Mouse (Mus musculus) kidney, postnatal 0 days (tissue): ENCODE measurements around the gene Arpp19. TPM values are rescaled to one million over a fixed set of nuclear protein-coding genes. Genes with fewer than 3 reads are reported as not detected.

Experiments used
- ATAC-seq: fragments of 200-750 bp; cut with Nextera tagmentation; replicated peaks from 2 replicates; pipeline ENCODE4 v1.8.0; 2017; ENCODE audit warnings: low read depth, moderate number of reproducible peaks, moderate TSS enrichment, moderate library complexity; ENCODE audit not compliant: low FRiP score
- DNase-seq: peaks from one replicate; pipeline ENCODE4 v3.0.0-alpha.2; 2016; ENCODE audit warnings: low spot score
- H3K27ac ChIP-seq: fragments of 300-500 bp; sonication (generic); 2 replicates; pipeline ENCODE4 v1.5.1; 2014; ENCODE audit warnings: mild to moderate bottlenecking
- H3K27me3 ChIP-seq: fragments of 300-500 bp; sonication (generic); 2 replicates; pipeline ENCODE4 v1.6.1; 2014; ENCODE audit warnings: low read length, mixed read lengths; ENCODE audit not compliant: insufficient read depth
- H3K36me3 ChIP-seq: fragments of 300-500 bp; sonication (generic); 2 replicates; pipeline ENCODE4 v1.6.1; 2014; ENCODE audit warnings: low read length, mixed read lengths; ENCODE audit not compliant: insufficient read depth
- H3K4me1 ChIP-seq: fragments of 300-500 bp; sonication (generic); replicated peaks from 2 replicates; pipeline ENCODE4 v1.6.1; 2014; ENCODE audit warnings: antibody characterized with exemption, low read length, mixed read lengths; ENCODE audit not compliant: insufficient read depth
- H3K4me2 ChIP-seq: fragments of 300-500 bp; sonication (generic); 2 replicates; pipeline ENCODE4 v1.6.1; 2014; ENCODE audit warnings: mild to moderate bottlenecking, low read length, moderate library complexity, mixed read lengths
- H3K4me3 ChIP-seq: fragments of 300-500 bp; sonication (generic); replicated peaks from 2 replicates; pipeline ENCODE4 v1.5.1; 2014; ENCODE audit warnings: low read depth, low read length
- H3K9ac ChIP-seq: fragments of 300-500 bp; sonication (generic); 2 replicates; pipeline ENCODE4 v1.6.1; 2014; ENCODE audit warnings: low read depth, low read length
- H3K9me3 ChIP-seq: fragments of 300-500 bp; sonication (generic); replicated peaks from 2 replicates; pipeline ENCODE4 v1.6.1; 2016; ENCODE audit warnings: low read length, inconsistent platforms, mixed read lengths
- CTCF ChIP-seq: IDR thresholded peaks from 2 replicates; pipeline ENCODE4 v1.5.1; 2016; ENCODE audit warnings: antibody characterized with exemption, low read depth, mild to moderate bottlenecking, moderate library complexity
- WGBS: fragments of 180-500 bp; shearing (Covaris S2); extraction: QIAGEN DNeasy Blood & Tissue Kit; methylation state at CpG from one replicate; pipeline ENCODE4 v1.1.7; 2014; 5-methylcytosine and 5-hydroxymethylcytosine counted together
- polyA plus RNA-seq: library from polyadenylated mRNA; unstranded; fragments of >200 nt; fragmentation: Nextera tagmentation; extraction: Ambion mirVana; gene quantifications from 2 replicates; pipeline ENCODE4 v1.2.1, GENCODE M21; 2015

The Arpp19 gene
- polyA plus RNA-seq, 1 experiment from 2014 or later = 366 TPM

DNA sequence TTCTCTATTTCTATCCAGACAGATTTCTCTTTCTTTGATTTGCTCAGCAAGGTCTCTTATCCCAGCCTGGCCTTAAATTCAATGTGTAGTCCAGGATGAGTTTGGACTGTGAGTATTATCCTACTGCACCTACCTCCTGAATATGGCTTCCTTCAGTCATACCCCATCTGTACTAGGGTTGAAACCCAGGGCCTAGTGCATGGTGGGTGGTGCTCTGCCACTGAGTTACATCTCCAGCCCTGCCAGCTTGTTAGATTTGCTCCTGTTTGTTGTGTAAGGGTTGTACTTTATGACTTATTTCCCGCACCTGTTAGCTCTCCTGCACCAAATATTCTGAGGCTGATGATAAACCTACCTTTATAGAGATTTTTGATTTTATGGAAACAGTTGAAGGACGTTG lies 5.8 kb downstream of the Arpp19 start:
- no peak for DNase-seq
- TF ChIP-seq CTCF = no peak
- H3K4me3 ChIP-seq = no peak overlapping the region
- WGBS = 82% methylated on average over 2 of the region's 2 CpGs
- H3K27me3 ChIP-seq = no peaks in the 10 kb centered on the region
- no peak overlapping the region for H3K9ac ChIP-seq
- H3K4me2 ChIP-seq = no peak overlapping the region
- H3K4me1 ChIP-seq = 0 out of 2 replicates have a peak, but pooled peaks cover 4% of the 10 kb centered on the region
- no peak for ATAC-seq
- no peaks in the 10 kb centered on the region for H3K9me3 ChIP-seq
- H3K27ac ChIP-seq = no peak overlapping the region
- no peaks in the 10 kb centered on the region for H3K36me3 ChIP-seq

- H3K9ac ChIP-seq = no peak overlapping the region
- no peak overlapping the region for H3K4me2 ChIP-seq
- H3K4me3 ChIP-seq = no peak overlapping the region
- H3K4me1 ChIP-seq = no peaks in the 10 kb centered on the region
- ATAC-seq (no peak), DNase-seq (no peak)
- H3K27me3 ChIP-seq = no peaks in the 10 kb centered on the region
- no peak for TF ChIP-seq CTCF
- H3K36me3 ChIP-seq = no peaks in the 10 kb centered on the region
- no peak overlapping the region for H3K27ac ChIP-seq
- H3K9me3 ChIP-seq = no peaks in the 10 kb centered on the region
Measured at GRCm38 (mm10) chr9:75047079-75047478, 9.7 kb downstream of the Arpp19 start.

- WGBS = 76% methylated on average over 3 of the region's 3 CpGs
- H3K36me3 ChIP-seq = no peaks in the 10 kb centered on the region
- H3K27ac ChIP-seq = no peak overlapping the region
- ATAC-seq (no peak), DNase-seq (no peak)
- no peak overlapping the region for H3K9ac ChIP-seq
- H3K9me3 ChIP-seq = no peaks in the 10 kb centered on the region
- no peak overlapping the region for H3K4me3 ChIP-seq
- no peaks in the 10 kb centered on the region for H3K4me1 ChIP-seq
- no peaks in the 10 kb centered on the region for H3K27me3 ChIP-seq
- no peak overlapping the region for H3K4me2 ChIP-seq
- no peak for TF ChIP-seq CTCF
Measured at GRCm38 (mm10) chr9:75049100-75049499, 11.7 kb downstream of the Arpp19 start.

DNA sequence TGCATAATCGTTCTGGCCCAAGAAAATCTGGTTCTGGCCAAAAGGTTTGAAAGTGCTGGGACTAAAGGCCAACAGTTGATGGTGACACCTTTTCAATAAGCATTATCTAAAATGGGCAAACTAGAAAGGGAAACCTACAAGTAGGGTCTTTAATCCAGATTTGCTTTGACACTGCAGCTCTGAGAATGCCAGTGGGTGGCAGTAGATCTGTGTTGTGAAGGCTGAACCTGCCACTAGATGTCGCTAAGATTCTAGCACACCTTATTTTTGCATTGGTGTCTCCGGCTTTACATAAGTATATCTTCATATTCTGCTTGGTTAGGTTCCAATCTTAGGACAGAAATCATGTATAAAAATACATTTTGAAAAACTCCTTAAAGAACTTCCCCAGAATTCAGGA lies 12.6 kb downstream of the Arpp19 start:
- ATAC-seq (no peak), DNase-seq (peak; percentile 82)
- 32% methylated on average over 3 of the region's 3 CpGs for WGBS

DNA sequence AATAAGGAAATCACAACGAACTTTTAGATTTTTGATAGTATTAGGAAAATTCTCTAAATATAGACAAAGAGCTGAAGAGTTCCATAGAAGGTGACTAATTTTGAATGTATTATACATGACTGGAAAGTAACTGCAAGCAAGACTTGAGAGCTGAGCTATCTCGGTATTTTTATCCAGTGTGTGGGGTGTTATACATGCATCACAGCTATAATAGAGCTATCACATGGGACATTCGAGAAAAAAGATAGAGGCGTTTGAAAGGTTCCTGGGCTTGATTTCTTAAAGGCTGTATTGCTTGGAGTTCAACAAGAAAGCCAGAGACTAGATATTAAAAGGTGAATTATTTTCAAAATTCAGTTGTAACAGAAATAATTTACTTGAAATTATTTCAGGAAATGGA lies 14.4 kb downstream of the Arpp19 start:
- DNase-seq (no peak), ATAC-seq (no peak)
- H3K36me3 ChIP-seq = peaks cover 4% of the 10 kb centered on the region; the same call in 1 of the 2 replicates
- WGBS = 86% methylated on average over 4 of the region's 4 CpGs
- no peak for TF ChIP-seq CTCF
- no peak overlapping the region for H3K9ac ChIP-seq
- H3K4me1 ChIP-seq = no peaks in the 10 kb centered on the region
- H3K4me3 ChIP-seq = no peak overlapping the region
- no peak overlapping the region for H3K4me2 ChIP-seq
- no peaks in the 10 kb centered on the region for H3K27me3 ChIP-seq
- H3K27ac ChIP-seq = no peak overlapping the region
- H3K9me3 ChIP-seq = no peaks in the 10 kb centered on the region

More for the DNA sequence above, 12.6 kb downstream of the Arpp19 start:
- Histone ChIP-seq H3K27ac (no peak overlapping the region), H3K4me1 (no peaks in the 10 kb centered on the region), H3K9me3 (no peaks in the 10 kb centered on the region), H3K4me3 (no peak overlapping the region), H3K36me3 (no peaks in the 10 kb centered on the region), H3K4me2 (no peak overlapping the region), H3K9ac (no peak overlapping the region), H3K27me3 (no peaks in the 10 kb centered on the region)
- peak; percentile 98 for TF ChIP-seq CTCF

GRCm38 (mm10) chr9:75055046-75055445 lies 17.6 kb downstream of the Arpp19 start:
- no peak for DNase-seq

GRCm38 (mm10) chr9:75064678-75065331 lies 27.4 kb downstream of the Arpp19 start:
- Histone ChIP-seq H3K4me3 (no peak overlapping the region), H3K27me3 (no peaks in the 10 kb centered on the region), H3K9me3 (no peaks in the 10 kb centered on the region), H3K9ac (no peak overlapping the region), H3K4me2 (no peak overlapping the region), H3K36me3 (no peaks in the 10 kb centered on the region), H3K27ac (no peak overlapping the region), H3K4me1 (no peaks in the 10 kb centered on the region)
- DNase-seq (peak; percentile 65), ATAC-seq (no peak)
- 51% methylated on average over 9 of the region's 9 CpGs for WGBS
- TF ChIP-seq CTCF = no peak

More at GRCm38 (mm10) chr9:75055046-75055445, 17.6 kb downstream of the Arpp19 start:
- H3K4me3 ChIP-seq = no peak overlapping the region
- no peak for ATAC-seq
- no peaks in the 10 kb centered on the region for H3K27me3 ChIP-seq
- no peak for TF ChIP-seq CTCF
- no peaks in the 10 kb centered on the region for H3K4me1 ChIP-seq
- peaks cover 14% of the 10 kb centered on the region; the same call in 1 of the 2 replicates for H3K36me3 ChIP-seq
- no peak overlapping the region for H3K9ac ChIP-seq
- H3K9me3 ChIP-seq = no peaks in the 10 kb centered on the region
- WGBS = 79% methylated on average over 5 of the region's 5 CpGs
- H3K4me2 ChIP-seq = no peak overlapping the region
- no peak overlapping the region for H3K27ac ChIP-seq
